Mouse (Mus musculus): ENCODE data around the gene Lgals3. TPM values are rescaled to one million over a fixed set of nuclear protein-coding genes. Genes with fewer than 3 reads are reported as not detected.

Gene Lgals3
- polyA plus RNA-seq, 1 experiment from 2014 or later = 2.6 TPM

DNA sequence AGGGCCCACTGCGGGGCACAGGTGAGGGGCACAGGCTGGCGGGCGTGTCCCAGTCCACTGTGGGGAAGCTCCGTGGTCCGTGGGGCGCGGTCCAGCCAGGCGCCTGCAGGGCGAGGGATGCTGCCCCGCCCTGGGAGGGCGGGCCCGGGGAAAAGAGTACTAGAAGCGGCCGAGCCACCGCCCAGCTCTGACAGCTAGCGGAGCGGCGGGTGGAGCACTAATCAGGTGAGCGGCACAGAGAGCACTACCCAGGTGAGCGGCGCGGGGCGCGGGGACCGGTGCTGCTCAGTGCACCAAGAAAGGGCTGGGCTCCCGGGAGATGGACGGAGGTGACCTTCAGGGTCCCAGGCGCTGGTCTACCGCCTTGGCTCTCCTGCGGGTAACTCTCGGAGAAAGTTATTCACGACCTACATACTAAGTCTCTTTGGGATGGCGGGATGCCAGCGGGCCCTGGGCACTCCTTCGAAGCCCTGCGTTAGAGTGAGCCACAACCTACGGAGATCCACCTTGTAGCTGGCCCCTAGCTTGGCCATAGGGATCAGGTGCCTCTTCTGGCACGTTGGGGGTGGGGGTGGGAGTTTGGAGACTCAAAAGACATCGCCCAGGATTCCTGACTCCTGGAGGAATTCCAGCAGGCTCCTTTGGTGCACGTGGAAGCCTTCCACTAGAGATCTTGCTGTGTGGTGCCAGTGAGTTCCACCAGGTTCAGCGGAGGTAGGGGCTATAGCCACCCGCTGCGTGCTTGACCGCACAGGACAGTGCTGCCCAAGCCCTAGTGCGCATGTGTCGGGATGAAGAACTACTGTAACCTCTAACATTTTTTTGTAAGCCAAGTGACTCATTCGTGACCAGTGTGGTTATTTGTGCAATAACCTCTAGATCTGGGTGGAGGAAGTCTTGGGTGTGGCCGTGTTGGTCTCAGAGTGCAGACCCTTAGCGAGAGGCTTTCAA lies 6.5 kb downstream of the Lgals3 start:
- Histone ChIP-seq H3K27me3 (peaks cover 29% of the 10 kb centered on the region), H3K9me3 (no peaks in the 10 kb centered on the region), H3K9ac (replicated peaks) (no peak overlapping the region), H3K4me2 (replicated peaks) (peak overlapping the region; percentile 39), H3K36me3 (no peaks in the 10 kb centered on the region), H3K27ac (replicated peaks) (no peak overlapping the region), H3K4me1 (peaks cover 9% of the 10 kb centered on the region), H3K4me3 (peak overlapping the region; percentile 7)
- WGBS = 15% methylated on average over 47 of the region's 49 CpGs
- no peak for ATAC-seq (replicated peaks)

DNA sequence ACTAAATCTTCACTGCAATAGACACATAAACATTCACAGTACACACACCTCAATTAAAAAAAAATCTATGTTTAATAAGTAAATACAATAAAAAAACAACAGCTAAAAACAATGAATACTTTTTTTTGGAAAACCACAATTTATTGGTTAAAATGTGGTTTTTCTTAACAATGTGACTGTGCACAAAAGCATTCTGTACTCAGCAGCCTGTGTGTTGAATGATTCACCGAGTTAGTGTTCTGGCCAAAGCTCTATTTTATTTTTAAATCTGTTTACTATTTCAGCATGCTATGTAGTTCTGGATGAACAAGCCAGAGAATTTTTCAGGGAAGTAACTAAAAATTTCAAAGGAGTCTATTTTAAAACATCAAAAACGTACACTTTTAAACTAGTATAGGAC lies 9.0 kb downstream of the Lgals3 start:
- Histone ChIP-seq H3K4me1 (peaks cover 9% of the 10 kb centered on the region), H3K27me3 (peaks cover 29% of the 10 kb centered on the region), H3K4me3 (no peak overlapping the region), H3K9me3 (no peaks in the 10 kb centered on the region), H3K9ac (replicated peaks) (no peak overlapping the region), H3K4me2 (replicated peaks) (no peak overlapping the region), H3K27ac (replicated peaks) (no peak overlapping the region), H3K36me3 (no peaks in the 10 kb centered on the region)
- 80% methylated on average over 2 of the region's 2 CpGs for WGBS
- ATAC-seq (replicated peaks) = no peak

DNA sequence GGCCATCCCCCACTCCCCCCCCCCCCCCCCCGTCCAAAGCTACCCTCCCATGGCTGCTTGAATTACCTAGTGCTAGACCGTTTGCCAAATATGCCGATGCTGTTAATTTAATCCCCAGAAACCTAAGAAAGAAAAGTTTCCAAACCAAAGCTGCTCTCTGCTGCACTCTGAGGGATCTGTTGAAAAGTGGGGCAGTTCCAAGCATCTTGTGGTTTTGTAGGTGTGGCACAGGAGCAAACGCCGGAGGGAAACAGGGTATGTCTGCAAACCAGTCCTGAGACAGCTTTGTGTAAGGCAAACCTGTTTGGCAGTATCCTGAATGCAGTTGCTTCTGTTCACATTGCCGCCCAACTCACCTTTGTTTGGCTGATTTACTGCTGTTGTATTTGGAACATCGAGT lies 10.8 kb downstream of the Lgals3 start:
- Histone ChIP-seq H3K9ac (replicated peaks) (no peak overlapping the region), H3K4me1 (peaks cover 9% of the 10 kb centered on the region), H3K9me3 (no peaks in the 10 kb centered on the region), H3K36me3 (no peaks in the 10 kb centered on the region), H3K4me2 (replicated peaks) (no peak overlapping the region), H3K4me3 (no peak overlapping the region), H3K27me3 (peaks cover 13% of the 10 kb centered on the region), H3K27ac (replicated peaks) (no peak overlapping the region)
- no peak for ATAC-seq (replicated peaks)
- 91% methylated on average over 7 of the region's 7 CpGs for WGBS

DNA sequence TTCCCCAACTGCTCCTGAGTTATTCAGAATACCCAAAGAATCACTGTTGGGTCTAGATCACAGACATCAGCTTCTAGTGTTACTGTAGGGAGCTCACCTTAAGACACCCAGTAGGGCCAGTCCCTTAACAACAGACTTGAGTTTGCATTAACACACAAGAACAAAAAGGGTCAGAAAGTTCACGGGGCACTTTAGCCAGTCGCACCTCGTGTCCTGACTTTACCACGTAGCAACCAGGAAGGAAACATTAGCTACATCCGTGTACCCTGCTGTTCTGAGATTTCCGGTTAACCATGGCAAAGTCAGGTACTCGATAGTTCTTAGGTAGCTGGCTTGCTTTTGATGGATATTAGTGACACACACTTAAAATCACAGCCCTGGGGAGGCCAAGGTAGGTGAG lies 16.4 kb downstream of the Lgals3 start:
- Histone ChIP-seq H3K4me3 (no peak overlapping the region), H3K9me3 (no peaks in the 10 kb centered on the region), H3K36me3 (0 out of 2 replicates have a peak, but pooled peaks cover 6% of the 10 kb centered on the region), H3K27ac (replicated peaks) (no peak overlapping the region), H3K4me1 (no peaks in the 10 kb centered on the region), H3K9ac (replicated peaks) (no peak overlapping the region), H3K27me3 (no peaks in the 10 kb centered on the region), H3K4me2 (replicated peaks) (no peak overlapping the region)
- 91% methylated on average over 7 of the region's 7 CpGs for WGBS
- ATAC-seq (replicated peaks) = no peak

DNA sequence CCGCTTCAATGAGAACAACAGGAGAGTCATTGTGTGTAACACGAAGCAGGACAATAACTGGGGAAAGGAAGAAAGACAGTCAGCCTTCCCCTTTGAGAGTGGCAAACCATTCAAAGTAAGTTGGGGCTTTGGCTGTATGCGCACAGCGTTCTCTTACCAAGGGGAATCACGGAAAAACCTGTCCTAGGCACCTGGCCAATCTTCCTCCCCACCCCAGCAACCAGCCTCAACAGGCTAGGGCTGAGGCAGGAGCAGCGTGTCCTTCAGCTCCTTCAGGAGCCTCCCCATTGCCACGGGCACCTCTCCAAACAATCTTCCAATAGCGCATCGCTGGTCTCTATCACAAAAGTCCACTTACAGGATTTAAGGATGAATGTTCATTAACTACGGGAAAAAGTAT lies 17.1 kb downstream of the Lgals3 start:
- H3K4me3 ChIP-seq = no peak overlapping the region
- 0 out of 2 replicates have a peak, but pooled peaks cover 6% of the 10 kb centered on the region for H3K36me3 ChIP-seq
- no peak overlapping the region for H3K9ac ChIP-seq (replicated peaks)
- H3K27me3 ChIP-seq = no peaks in the 10 kb centered on the region
- H3K4me2 ChIP-seq (replicated peaks) = no peak overlapping the region
- H3K27ac ChIP-seq (replicated peaks) = no peak overlapping the region
- 76% methylated on average over 10 of the region's 10 CpGs for whole genome bisulfite sequencing
- H3K4me1 ChIP-seq = no peaks in the 10 kb centered on the region
- no peaks in the 10 kb centered on the region for H3K9me3 ChIP-seq
- no peak for ATAC-seq (replicated peaks)

DNA sequence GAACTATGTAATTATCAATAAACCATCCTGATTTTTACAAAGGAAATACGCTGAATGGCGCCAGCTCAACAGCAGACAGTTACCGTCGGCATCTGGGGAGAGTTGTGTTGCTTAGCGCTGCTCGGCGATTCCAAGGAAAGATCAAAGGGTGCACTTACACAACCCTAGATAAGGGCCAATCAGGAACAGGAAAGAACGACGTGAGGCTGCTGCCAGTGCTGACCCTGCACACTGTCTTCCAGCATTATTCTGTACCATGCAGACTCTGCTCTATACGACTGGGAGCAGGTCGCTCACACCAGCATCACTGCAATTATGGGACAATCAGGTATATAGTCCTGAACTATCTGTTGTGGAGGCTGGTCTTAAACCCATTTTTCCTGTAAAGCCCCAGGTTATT lies 18.6 kb downstream of the Lgals3 start:
- no peaks in the 10 kb centered on the region for H3K9me3 ChIP-seq
- no peak overlapping the region for H3K4me3 ChIP-seq
- no peak for ATAC-seq (replicated peaks)
- no peak overlapping the region for H3K27ac ChIP-seq (replicated peaks)
- H3K36me3 ChIP-seq = 0 out of 2 replicates have a peak, but pooled peaks cover 6% of the 10 kb centered on the region
- WGBS = 90% methylated on average over 11 of the region's 11 CpGs
- H3K27me3 ChIP-seq = no peaks in the 10 kb centered on the region
- no peak overlapping the region for H3K9ac ChIP-seq (replicated peaks)
- no peaks in the 10 kb centered on the region for H3K4me1 ChIP-seq
- H3K4me2 ChIP-seq (replicated peaks) = no peak overlapping the region

DNA sequence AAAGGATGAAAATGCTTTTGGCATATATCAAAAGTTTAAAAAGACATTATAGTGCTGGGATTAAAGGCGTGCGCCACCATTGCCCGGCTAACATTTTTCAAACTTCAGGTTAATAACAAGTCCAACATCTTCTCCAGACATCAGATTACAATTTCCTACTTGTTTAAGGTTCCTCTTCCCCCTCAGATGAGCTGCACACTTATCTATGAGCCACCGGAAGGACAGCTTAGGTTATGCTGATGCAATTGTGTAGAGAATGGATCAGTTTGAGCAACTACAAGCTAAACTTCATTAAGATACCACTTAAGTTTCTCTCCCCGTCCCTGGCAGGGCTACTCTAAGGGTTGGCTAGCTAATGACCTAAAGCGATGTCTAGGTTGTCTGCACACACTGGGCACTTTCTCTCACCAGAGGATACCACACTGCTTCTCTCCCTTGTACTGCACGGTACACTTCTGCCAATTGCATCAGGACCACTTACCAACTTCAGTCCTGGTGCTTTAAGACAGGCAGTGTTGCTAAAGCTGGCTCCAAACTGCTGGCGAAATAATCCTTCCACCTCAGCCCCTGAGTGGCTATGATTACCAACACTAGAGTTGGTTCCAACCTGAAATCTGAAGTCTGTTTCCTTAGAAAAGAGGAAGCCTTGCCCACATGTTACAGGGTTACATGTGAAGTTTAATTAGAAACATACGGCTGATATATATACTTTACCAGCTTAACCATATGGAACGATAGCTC lies 26.0 kb downstream of the Lgals3 start:
- H3K9me3 ChIP-seq = no peaks in the 10 kb centered on the region
- ATAC-seq (replicated peaks) = no peak
- 95% methylated on average over 10 of the region's 10 CpGs for WGBS
- H3K4me1 ChIP-seq = no peaks in the 10 kb centered on the region
- no peak overlapping the region for H3K4me2 ChIP-seq (replicated peaks)
- no peak overlapping the region for H3K4me3 ChIP-seq
- H3K36me3 ChIP-seq = peaks cover 10% of the 10 kb centered on the region; the same call in 1 of the 2 replicates
- H3K9ac ChIP-seq (replicated peaks) = no peak overlapping the region
- no peaks in the 10 kb centered on the region for H3K27me3 ChIP-seq
- no peak overlapping the region for H3K27ac ChIP-seq (replicated peaks)

DNA sequence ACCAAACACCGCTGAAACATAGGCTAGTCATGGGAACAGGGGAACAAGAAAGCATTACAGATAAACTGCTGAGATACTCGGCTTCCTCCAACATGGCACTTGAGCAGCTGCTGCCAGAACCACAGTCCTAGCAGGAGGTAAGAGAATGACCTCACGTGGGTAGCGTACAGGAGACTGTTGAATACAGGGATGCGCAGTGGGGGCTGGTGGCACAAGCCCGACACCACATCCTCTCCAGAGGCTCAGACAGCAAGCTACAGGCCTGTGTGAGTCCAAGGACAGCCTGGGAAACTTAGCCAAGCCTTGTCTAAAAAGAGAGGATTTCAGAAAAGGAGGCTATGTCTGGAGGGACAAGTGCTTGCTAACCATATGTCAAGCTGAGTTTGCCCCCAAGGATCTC lies 27.5 kb downstream of the Lgals3 start:
- 93% methylated on average over 6 of the region's 6 CpGs for WGBS
- no peaks in the 10 kb centered on the region for H3K9me3 ChIP-seq
- H3K4me1 ChIP-seq = no peaks in the 10 kb centered on the region
- H3K27me3 ChIP-seq = no peaks in the 10 kb centered on the region
- H3K27ac ChIP-seq (replicated peaks) = no peak overlapping the region
- H3K4me3 ChIP-seq = no peak overlapping the region
- no peak overlapping the region for H3K4me2 ChIP-seq (replicated peaks)
- no peak for ATAC-seq (replicated peaks)
- H3K36me3 ChIP-seq = peaks cover 14% of the 10 kb centered on the region; the same call in 1 of the 2 replicates
- no peak overlapping the region for H3K9ac ChIP-seq (replicated peaks)

DNA sequence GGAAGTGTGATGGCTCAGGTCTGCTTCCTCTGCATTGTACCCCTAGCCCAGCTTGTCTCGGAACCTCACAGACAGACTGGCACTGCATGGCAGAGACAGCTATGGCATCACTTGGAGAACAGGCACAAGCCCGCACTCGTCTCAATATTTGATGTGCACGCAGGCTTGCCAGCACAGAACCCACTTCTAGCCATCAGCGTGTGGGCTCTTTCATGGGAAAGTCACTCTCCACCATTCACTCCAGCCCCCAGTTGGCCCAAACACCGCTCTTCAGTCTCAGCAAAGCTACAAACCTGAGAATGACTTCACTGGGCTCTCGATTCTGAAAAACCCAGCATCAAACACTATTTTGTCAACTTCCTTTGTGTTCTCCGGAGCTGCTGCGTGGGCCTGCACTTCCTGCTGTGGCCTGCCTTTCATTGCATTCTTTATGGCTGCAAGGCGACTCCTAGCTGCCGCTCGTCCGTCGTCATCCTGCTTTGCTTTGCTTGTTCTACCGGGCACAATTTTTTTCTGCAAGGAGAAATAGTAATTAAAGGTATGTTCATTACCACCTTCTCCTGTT lies 28.0 kb downstream of the Lgals3 start:
- H3K4me3 ChIP-seq = no peak overlapping the region
- no peaks in the 10 kb centered on the region for H3K27me3 ChIP-seq
- peaks cover 14% of the 10 kb centered on the region; the same call in 1 of the 2 replicates for H3K36me3 ChIP-seq
- H3K9ac ChIP-seq (replicated peaks) = no peak overlapping the region
- H3K27ac ChIP-seq (replicated peaks) = no peak overlapping the region
- WGBS = 69% methylated on average over 15 of the region's 15 CpGs
- no peaks in the 10 kb centered on the region for H3K4me1 ChIP-seq
- no peaks in the 10 kb centered on the region for H3K9me3 ChIP-seq
- peak; percentile 29 for ATAC-seq (replicated peaks)
- no peak overlapping the region for H3K4me2 ChIP-seq (replicated peaks)

DNA sequence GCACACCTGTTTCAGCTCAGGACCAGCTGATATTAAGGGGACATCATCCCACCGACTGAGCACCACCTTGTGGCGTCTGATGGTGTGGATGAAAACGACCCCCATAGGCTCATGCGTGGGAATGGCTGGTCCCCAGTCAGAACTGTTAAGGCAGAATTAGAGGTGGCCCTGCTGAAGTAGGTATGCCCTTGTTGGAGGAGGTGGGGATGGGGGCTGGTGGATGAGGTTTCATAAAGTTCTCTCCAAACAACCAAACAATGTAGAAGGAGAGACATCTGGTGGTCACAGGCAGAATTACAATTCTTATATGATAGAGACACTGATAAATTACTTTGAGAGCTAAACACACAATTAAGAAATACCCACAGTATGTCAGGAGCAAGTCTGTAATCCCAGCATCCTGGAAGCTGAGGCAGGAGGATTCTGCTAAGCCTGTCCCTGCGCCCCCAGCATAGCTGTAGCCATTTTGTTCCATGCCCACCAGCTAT lies 28.7 kb downstream of the Lgals3 start:
- Histone ChIP-seq H3K9me3 (no peaks in the 10 kb centered on the region), H3K4me2 (replicated peaks) (no peak overlapping the region), H3K36me3 (peaks cover 13% of the 10 kb centered on the region; the same call in 1 of the 2 replicates), H3K27me3 (no peaks in the 10 kb centered on the region), H3K27ac (replicated peaks) (no peak overlapping the region), H3K4me3 (no peak overlapping the region), H3K4me1 (no peaks in the 10 kb centered on the region), H3K9ac (replicated peaks) (no peak overlapping the region)
- 66% methylated on average over 5 of the region's 5 CpGs for WGBS
- ATAC-seq (replicated peaks) = peak; percentile 51; the same call in 1 of the 2 replicates

DNA sequence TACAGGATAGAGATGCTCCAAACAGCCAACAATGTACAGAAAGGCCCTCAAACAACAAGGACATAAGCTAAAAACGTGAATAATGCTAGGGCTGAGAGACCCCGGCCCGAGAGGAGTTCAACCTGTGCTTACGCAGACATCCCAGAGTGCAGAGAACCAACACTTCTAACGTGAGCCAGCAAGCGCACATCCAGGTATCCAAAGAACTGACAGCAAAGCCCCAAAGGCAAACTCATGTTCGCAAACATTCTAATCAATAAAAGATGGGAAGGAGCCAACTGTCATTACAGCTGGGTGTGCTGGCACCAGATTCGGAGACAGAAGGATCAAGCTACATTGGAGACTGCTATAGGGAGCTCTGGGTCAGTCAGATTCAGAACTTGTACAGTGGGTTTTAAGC lies 35.2 kb downstream of the Lgals3 start:
- no peaks in the 10 kb centered on the region for H3K4me1 ChIP-seq
- no peaks in the 10 kb centered on the region for H3K27me3 ChIP-seq
- ATAC-seq (replicated peaks) = no peak
- H3K4me2 ChIP-seq (replicated peaks) = no peak overlapping the region
- peaks cover 19% of the 10 kb centered on the region for H3K36me3 ChIP-seq
- H3K9me3 ChIP-seq = no peaks in the 10 kb centered on the region
- H3K9ac ChIP-seq (replicated peaks) = no peak overlapping the region
- no peak overlapping the region for H3K4me3 ChIP-seq
- H3K27ac ChIP-seq (replicated peaks) = no peak overlapping the region
- WGBS = 93% methylated on average over 8 of the region's 8 CpGs

DNA sequence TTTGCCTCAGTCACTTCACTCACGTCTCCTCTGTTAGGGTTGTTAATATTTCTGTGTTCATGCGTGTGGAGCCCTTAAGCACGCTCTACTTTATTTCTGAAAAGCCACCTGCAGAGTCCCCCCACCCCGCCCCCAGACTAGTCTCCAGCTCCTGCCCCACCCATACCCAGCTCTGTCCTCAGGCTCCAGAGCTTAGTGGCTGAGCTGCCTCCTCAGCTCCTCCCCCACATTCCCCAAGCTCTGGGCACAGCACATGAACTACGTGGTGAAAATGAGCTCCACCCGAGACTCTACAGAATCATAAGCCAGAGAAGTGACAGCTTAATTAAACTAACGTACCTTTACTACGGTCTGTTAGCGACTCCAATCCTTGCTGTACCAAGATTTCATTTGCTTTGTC lies 38.4 kb downstream of the Lgals3 start:
- Histone ChIP-seq H3K4me1 (no peaks in the 10 kb centered on the region), H3K4me3 (no peak overlapping the region), H3K4me2 (replicated peaks) (no peak overlapping the region), H3K36me3 (peaks cover 26% of the 10 kb centered on the region; the same call in 1 of the 2 replicates), H3K27me3 (no peaks in the 10 kb centered on the region), H3K9ac (replicated peaks) (no peak overlapping the region), H3K27ac (replicated peaks) (no peak overlapping the region), H3K9me3 (no peaks in the 10 kb centered on the region)
- WGBS = 84% methylated on average over 9 of the region's 9 CpGs
- ATAC-seq (replicated peaks) = no peak

All from forebrain, embryonic 15.5 days (tissue).